In genomic region chr2:165220347-165220945, GRCm38 (mm10) we compare ENCODE assay signal across 19 mouse cellular contexts. TPM values are rescaled to one million over a fixed set of nuclear protein-coding genes. Genes with fewer than 3 reads are reported as not detected.
DNase-seq lines count a peak whose midpoint lies in the region; ATAC-seq lines count a peak whose summit lies in the region.
"Had no signal": no experiment of that assay in that cellular context is flagged by ENCODE, and none has a peak within 500 bp of the region (broad histone marks: within the 10 kb centered on the region; RNA-seq: fewer than 3 reads in every experiment).

No protein-coding gene starts in this region.

- peak; percentile 61 for DNase-seq in cerebellum, adult 11-12 months
- no peak for DNase-seq in cerebellum, adult 8-10 months
- DNase-seq in cerebellum, adult 9-11 months = peak; percentile 62
- peak; percentile 53 for DNase-seq in brain, adult 2 months (ENCODE audit: low read depth, low spot score)
- DNase-seq: adrenal gland, adult 8-10 months; adrenal gland, postnatal 14 days; adrenal gland, postnatal 36 days; B cell, adult 2 months; cerebellum, postnatal 14 days; embryo, embryonic 11 days; gastrocnemius, adult 2 months had no signal

- ATAC-seq in cerebellum, adult (ENCODE audit: insufficient number of reproducible peaks, low FRiP score, low TSS enrichment) = no peak
- ATAC-seq in megakaryocyte-erythroid progenitor cell, adult 5-6 weeks (replicated peaks; ENCODE audit: low FRiP score, low TSS enrichment, poor library complexity, severe bottlenecking) = no peak
- ATAC-seq: activated CD4-positive, CD25-positive, alpha-beta regulatory T cell, adult 4 months; CD4-positive, CD25-positive, alpha-beta regulatory T cell, adult 4 months; forebrain, embryonic 13.5 days; forebrain, embryonic 16.5 days; Patski had no signal

RNA-seq across cellular contexts. Expression of gene Cdh22, which starts 14.2 kb away (rescaled TPM):
- not detected in 2 replicates for total RNA-seq in megakaryocyte-erythroid progenitor cell, adult 5-6 weeks (2014; fragmentation: Nextera tagmentation)
- total RNA-seq in megakaryocyte-erythroid progenitor cell, adult 5-6 weeks (2017) = not detected in 2 replicates
- total RNA-seq: common myeloid progenitor, adult 5-6 weeks had no signal
